Mouse (Mus musculus) telencephalon, adult 2 months (tissue): ENCODE data around the gene Rpa2.
"Not testable (repeated sequence)": the region's sequence is repeated elsewhere in the genome, so short reads cannot be mapped to it uniquely, and the experiment has no call there.

Experiments used
- DNase-seq: peaks from one replicate; pipeline ENCODE4 v3.0.0-alpha.2; 2011; ENCODE audit warnings: low read depth, low spot score

The Rpa2 gene

DNA sequence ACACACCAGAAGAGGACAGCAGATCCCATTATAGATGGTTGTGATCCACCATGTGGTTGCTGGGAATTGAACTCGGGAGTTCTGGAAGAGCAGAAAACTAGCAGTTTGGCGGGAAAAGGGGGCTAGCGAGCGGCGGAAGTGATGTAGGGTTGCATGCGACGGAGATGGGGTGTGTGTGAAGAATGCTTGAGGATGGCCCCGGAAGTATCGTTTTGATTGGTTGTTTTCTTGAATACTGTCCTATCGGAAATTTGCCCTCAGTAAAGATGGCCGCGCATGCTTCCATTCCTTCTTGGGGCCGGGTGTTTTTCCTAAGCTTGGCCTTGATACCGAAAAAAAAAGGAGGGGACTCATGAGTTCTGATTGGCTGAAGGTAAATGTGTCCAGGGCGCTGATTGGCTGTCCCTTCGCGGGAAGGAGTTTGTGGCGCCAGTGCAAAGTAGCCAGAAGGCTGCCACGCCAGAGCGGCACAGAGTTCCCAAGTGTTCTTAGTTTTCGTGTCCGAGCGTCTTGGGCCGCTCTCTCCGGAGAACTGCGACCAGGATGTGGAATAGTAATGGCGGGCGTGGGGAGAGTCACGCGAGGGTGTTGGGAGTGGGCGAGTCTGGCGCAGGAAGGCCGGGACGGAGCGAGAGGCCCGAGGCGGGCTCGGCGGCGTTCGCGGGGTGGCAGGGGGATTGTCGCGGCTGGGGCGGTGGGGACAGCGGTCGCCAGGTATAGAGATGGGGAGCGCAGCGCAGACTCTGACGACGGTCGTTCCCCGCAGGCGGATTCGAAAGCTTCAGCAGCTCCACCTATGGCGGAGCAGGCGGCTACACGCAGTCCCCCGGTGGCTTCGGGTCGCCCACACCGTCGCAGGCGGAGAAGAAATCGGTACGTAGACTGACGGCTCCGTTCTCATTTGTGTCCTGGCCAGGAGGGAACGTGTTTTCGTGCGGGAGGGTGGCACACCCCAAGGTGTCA, at the start of gene Rpa2:
Rpa2 (plus strand) TSS at position 419 of the 963 bp plus-strand sequence.
- peak; percentile 100 for DNase-seq

DNA sequence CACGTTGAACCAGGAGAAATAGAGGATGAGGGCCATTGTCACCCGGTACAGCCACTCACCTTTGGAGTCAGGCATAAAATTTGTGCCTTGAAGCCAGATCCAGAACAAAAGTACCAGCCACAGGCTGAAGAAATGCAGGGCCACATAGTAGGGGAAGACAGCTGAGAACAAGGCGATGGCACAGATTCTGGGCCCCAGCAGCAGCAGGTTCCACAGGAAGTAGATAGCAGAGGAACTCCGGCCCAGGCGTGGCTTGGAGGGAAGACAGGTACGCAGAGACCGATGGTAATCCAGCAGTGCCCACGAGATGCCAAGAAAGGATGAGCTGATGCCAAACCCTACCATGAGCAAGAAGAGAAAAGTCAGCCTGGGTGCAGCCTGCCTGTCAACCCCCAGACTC, 39.9 kb upstream of the Rpa2 start:
- no peak for DNase-seq

GRCm38 (mm10) chr4:132731616-132732015, 36.5 kb upstream of the Rpa2 start:
- DNase-seq, result no peak

DNA sequence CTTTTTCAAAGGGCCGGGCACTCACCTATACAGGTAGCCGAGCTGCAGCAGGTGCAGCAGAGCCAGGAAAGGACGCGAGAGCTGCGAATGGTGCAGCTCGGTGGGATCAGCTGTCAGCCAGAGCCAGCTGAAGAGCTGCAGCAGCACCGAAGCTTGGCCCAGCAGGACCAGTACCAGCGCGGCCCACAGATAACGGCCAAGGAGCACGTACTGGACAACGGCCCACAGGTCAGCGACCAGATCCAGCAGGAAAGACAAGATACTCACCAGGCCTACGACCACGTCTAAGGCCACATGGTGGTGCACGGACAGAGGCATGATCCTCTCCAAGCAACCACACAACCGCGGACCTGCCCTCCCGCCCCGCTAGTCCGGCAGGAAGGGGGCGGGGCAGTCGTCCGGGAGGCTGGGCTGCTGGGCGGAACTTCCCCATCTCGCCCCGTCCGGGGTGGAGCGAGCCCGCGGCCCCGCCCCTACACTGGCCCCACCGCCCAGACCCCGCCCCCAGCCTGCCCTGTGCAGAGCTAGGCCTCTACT, 35.9 kb upstream of the Rpa2 start, which contains the start of gene Xkr8:
Xkr8 (minus strand) TSS at position 399 of the 537 bp plus-strand sequence.
- no peak for DNase-seq

- no peak for DNase-seq
Observed at GRCm38 (mm10) chr4:132733071-132733770, 34.9 kb upstream of the Rpa2 start.

DNA sequence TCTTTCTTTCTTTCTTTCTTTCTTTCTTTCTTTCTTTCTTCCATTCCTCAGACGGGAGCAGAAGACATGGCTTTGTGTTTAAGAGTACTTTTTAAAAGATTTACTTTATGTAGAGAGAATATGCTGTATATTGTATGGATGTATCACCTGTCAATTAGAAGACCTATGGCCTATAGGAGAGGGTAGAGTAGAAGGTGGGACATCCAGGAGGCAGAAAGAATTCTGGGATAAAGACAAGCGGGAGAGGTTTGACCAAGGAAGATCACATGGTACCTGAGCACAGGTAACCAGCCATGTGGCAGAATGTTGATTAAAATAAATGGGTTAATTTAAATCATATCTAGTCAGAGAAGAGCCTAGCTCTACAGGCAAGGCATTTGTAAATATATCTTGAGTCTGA, 33.4 kb upstream of the Rpa2 start:
- DNase-seq, result no peak

- no peak for DNase-seq
Observed at GRCm38 (mm10) chr4:132735389-132735788, 32.7 kb upstream of the Rpa2 start.

DNA sequence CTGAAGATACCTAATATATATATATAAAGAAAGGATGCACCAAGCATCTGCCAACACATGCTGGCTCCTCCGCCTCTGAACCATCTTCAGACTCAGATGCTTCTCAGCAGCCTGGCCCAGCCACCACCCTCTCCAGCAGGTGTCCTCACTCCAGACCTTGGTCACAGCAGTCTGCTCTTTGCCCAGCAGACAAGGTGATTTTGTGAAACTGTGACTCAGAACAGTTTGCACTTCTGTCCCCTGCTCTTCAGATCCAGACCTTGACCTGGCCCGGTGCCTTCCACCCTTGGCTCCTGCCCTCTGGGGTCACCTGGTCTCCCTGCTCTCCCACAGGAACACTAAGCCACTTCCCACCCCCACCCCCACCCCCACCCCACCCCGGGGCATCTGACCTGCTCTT, 32.2 kb upstream of the Rpa2 start:
- no peak for DNase-seq

GRCm38 (mm10) chr4:132737154-132737553, 31.0 kb upstream of the Rpa2 start:
- DNase-seq, result not testable (repeated sequence)

DNA sequence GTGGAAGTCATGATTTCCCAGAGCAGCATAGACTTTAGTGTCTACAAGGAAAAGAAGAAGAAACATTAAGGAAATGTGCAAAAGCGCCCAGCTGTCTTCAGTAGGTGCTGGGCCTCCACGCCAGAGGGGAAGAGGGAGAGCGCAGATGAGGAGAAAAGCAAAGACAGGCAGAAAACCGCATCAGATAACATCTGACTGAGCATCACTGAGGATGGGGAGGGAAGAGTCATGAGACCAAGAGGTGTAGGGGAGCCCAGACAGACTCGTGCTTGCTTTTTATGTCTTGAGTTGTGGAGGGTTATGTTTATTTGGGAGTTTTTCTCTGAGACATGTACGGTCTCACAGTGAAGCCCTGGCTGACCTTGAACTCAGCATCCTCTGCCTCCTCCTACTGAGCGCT, 26.6 kb upstream of the Rpa2 start:
- DNase-seq, result no peak

- peak; percentile 69 for DNase-seq
Observed at GRCm38 (mm10) chr4:132743992-132744911, 23.9 kb upstream of the Rpa2 start.

DNA sequence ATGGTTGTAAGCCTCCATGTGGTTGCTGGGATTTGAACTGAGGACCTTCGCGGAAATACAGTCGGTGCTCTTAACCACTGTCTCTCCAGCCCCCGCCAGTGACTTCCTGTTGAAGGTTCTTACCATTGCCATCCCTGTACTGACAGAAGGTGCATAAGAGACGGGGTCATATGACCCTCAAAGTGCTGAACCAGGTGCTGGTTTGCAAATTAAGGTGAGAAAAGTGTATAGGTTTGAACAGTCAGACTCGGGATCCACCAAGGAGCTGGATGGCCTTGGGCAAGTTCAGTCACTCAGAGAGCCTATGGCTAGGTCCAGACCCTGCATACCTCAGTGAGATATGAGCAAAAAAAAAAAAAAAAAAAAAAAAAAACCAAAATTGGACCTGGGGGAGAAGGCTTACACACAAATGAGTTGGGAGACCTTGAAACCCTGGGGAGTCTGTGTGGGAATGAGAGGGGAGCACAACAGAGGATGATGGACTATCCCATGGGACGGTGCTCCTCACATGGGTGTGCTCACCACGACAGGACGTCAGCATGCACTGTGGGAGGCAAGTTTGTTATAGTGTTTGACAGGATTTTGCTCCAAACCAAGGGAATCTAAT, 21.1 kb upstream of the Rpa2 start:
- DNase-seq, result no peak

DNA sequence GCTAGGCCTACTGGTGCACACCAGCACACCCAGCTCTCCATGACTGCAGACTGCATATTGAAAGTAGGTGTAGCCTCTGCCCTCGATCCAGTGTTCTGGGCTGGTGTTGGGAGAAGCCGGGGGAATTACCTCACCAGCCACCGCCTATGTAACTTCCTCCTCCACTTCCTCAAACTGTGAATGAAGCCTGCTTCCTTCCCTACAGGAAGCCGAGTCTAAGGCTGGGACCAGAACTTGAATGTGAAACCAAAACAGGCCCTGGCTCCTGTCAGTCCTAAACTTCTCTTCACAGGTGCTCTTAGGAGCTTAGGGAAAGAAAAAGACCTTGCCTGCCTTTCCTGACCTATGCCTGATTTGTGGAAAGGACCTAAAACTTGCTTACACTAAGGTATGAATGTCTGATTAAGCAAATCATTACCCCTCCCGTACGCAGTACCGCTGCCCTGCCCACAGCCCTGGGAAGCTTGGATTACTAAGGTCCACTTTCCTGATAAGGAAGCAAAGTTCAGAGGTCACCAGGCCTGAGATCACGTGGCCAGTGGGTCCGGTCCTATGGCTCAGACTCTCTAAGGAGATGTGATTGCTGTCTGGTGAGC, 20.4 kb upstream of the Rpa2 start:
- no peak for DNase-seq

DNA sequence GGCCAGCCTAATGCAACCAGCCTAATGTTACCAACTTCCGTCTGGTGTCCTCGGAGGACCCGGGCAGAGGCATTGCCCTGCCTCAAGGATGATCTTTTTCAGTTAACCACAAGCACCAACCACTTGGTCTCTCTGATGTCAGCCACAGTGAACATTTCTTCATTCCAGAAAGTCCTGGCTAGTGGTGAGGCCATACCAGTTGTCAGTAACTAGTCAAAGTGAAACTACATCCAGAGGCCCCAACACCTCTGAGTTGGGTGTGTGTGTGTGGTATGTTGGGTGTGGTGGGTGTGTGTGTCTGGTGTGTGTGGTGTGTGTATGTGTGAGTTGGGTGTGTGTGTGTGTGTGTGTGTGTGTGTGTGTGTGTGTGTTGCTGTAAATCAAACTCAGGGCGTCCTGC, 19.4 kb upstream of the Rpa2 start:
- DNase-seq, result no peak

DNA sequence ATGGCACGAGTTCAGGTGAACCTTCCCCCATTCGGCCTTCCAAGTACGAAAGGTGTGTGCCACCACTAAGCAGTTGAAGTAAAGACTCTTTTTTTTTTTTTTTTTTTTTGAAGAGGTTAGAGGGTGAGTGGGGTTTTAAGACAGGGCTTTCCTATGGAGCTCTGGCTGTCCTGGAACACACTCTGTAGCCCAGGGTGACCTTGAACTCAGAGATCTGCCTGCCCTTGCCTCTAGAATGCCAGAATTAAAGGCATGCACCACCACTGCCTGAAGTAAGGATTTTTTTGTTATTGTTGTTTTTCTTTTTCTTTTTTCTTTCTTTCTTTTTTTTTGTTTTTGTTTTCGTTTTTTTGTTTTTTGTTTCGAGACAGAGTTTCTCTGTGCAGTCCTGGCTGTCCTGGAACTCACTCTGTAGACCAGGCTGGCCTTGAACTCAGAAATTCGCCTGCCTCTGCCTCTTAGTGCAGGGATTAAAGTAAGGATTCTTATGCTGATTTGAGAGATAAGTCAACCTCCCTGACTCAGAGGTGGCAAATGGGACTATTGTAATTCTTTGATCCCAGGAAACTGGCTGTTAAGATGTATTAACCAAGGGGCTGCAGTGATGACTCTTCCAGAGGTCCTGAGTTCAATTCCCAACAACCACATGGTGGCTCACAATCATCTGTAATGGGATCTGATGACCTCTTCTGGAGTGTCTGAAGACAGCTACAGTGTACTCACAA, 18.7 kb upstream of the Rpa2 start:
- no peak for DNase-seq

GRCm38 (mm10) chr4:132752992-132753391, 15.1 kb upstream of the Rpa2 start:
- DNase-seq, result no peak

DNA sequence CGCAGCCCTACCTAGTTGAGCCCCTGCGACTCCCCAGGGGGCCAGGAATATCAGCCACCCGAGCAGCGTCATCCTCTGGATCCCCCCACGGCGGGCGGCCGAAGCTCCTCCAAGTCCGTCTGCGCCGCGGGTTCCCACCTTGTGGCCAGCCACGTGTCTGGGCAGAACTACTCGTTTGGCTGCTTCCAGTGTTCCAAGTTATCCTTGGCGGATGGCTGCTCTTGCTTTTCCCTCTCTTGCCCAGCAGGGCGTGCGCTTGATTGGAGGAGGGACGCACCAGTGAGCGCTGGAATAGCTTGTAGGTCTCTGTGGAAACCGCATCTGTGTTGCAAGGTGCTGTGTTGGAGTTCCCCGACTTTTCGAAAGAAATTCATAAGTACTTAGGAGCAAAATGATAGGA, 11.2 kb upstream of the Rpa2 start, which contains the start of gene Smpdl3b:
Smpdl3b (minus strand) TSS at position 279 of the 400 bp plus-strand sequence.
- DNase-seq, result peak; percentile 62

DNA sequence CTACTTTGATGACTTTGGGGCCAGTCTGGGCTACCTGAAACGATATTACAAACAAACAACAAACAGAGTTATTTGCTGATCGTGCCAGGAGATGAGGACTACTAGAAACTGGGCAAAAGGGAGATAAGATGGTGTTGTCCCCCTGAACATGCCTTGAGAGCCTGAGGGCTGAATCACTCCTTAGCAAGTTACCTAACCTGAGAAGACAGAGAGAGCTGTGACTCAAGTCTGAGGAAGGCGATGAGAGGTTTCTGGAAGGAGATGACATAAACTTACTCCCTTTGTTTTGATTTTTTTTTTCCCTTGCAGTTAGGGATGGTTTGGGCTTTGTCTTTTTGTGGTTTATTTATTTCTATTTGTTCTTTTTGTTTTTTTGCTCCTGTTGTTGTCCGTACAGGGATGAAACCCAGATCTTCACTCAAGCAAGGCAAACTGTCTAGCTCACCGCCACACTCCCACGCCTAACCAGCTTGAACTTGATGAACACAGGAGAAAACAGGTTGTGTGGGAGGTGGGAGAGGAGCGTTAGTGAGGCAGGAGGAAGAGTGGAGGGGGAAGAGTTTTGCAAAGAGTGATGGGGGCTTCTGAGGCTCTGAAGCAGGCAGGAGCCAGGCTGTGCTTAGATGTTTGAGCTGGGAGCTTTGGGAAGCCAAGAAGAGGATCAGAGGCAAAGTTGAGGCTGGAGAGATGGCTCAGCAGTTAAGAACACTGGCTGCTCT, 10.3 kb upstream of the Rpa2 start:
- DNase-seq, result no peak

GRCm38 (mm10) chr4:132760296-132760695, 7.8 kb upstream of the Rpa2 start:
- DNase-seq, result no peak
